Mouse (Mus musculus) MEL (cell line): ENCODE measurements at regions not wholly inside any gene's neighbourhood (a gene's known extent, or its start where the extent isn't known, plus 50 kb on each side); places are given as distances from the start of the nearest gene placed in this dataset.

ENCODE experiments used
- DNase-seq: peaks from one replicate; pipeline ENCODE4 v3.0.0; 2011; ENCODE audit warnings: low read depth, low spot score
- H3K27ac ChIP-seq: 2 replicates; pipeline ENCODE4 v1.5.1; 2012; ENCODE audit warnings: low read depth, mild to moderate bottlenecking, control low read depth, low read length, moderate library complexity; ENCODE audit not compliant: control insufficient read depth
- H3K27me3 ChIP-seq, 2 experiments: fragments of 150-350 bp in 1 of 2; sonication (generic) in 1 of 2; 2 replicates each; pipeline ENCODE4 v1.6.1; 2012; ENCODE audit warnings: low read length in 2 of 2, mild to moderate bottlenecking in 2 of 2, improper control_type of control experiment in 1 of 2, moderate library complexity in 1 of 2; ENCODE audit not compliant: insufficient read depth in 2 of 2, control insufficient read depth in 1 of 2
- H3K36me3 ChIP-seq, 2 experiments: 2 replicates each; pipeline ENCODE4 v1.6.1; 2012 to 2014; ENCODE audit warnings: low read length in 2 of 2, improper control_type of control experiment in 1 of 2, inconsistent platforms in 1 of 2, mild to moderate bottlenecking in 1 of 2; ENCODE audit not compliant: insufficient read depth in 2 of 2, control insufficient read depth in 1 of 2
- H3K4me1 ChIP-seq, 2 experiments: fragments of 150-350 bp in 1 of 2; sonication (generic) in 1 of 2; 2 replicates each; pipeline ENCODE4 v1.6.1; 2012; ENCODE audit warnings: low read length in 2 of 2, improper control_type of control experiment in 1 of 2, mild to moderate bottlenecking in 1 of 2; ENCODE audit not compliant: insufficient read depth in 2 of 2, control insufficient read depth in 1 of 2
- H3K4me3 ChIP-seq, 2 experiments: fragments of 150-350 bp in 1 of 2; sonication (generic) in 1 of 2; 2 replicates each; pipeline ENCODE4 v1.5.1; 2012; ENCODE audit warnings: low read depth in 2 of 2, low read length in 2 of 2, mild to moderate bottlenecking in 2 of 2, moderate library complexity in 2 of 2, control low read depth in 1 of 2, improper control_type of control experiment in 1 of 2; ENCODE audit not compliant: control insufficient read depth in 1 of 2, insufficient read depth in 1 of 2
- H3K79me2 ChIP-seq: 2 replicates; pipeline ENCODE4 v1.6.1; 2012; ENCODE audit warnings: mild to moderate bottlenecking, low read length, moderate library complexity; ENCODE audit not compliant: control insufficient read depth, poor library complexity, insufficient read depth
- H3K9ac ChIP-seq: 2 replicates; pipeline ENCODE4 v1.6.1; 2012; ENCODE audit warnings: low read depth, mild to moderate bottlenecking, control low read depth, low read length, moderate library complexity; ENCODE audit not compliant: control insufficient read depth, poor library complexity, severe bottlenecking
- H3K9me3 ChIP-seq: fragments of 150-350 bp; sonication (generic); replicated peaks from 2 replicates; pipeline ENCODE4 v1.6.1; 2012; ENCODE audit warnings: mild to moderate bottlenecking, low read length, improper control_type of control experiment, moderate library complexity; ENCODE audit not compliant: insufficient read depth
- BHLHE40 ChIP-seq: IDR thresholded peaks from 2 replicates; pipeline ENCODE4 v1.6.1; 2012; ENCODE audit warnings: low read depth, mild to moderate bottlenecking, inconsistent platforms, low read length, improper control_type of control experiment, borderline replicate concordance
- CHD2 ChIP-seq: IDR thresholded peaks from 2 replicates; pipeline ENCODE4 v1.6.1; 2011; ENCODE audit warnings: low read length, improper control_type of control experiment
- E2F4 ChIP-seq: IDR thresholded peaks from 2 replicates; pipeline ENCODE4 v1.6.1; 2011; ENCODE audit warnings: low read depth, low read length, improper control_type of control experiment, borderline replicate concordance
- ETS1 ChIP-seq: IDR thresholded peaks from 2 replicates; pipeline ENCODE4 v1.6.1; 2012; ENCODE audit warnings: low read depth, mild to moderate bottlenecking, inconsistent platforms, low read length, improper control_type of control experiment, moderate library complexity
- GATA1 ChIP-seq: IDR thresholded peaks from 2 replicates; pipeline ENCODE4 v1.6.1; 2011; ENCODE audit warnings: low read depth, low read length, improper control_type of control experiment
- HCFC1 ChIP-seq: IDR thresholded peaks from 2 replicates; pipeline ENCODE4 v1.6.1; 2012; ENCODE audit warnings: low read depth, mild to moderate bottlenecking, inconsistent platforms, low read length, improper control_type of control experiment, moderate library complexity
- MAFK ChIP-seq: IDR thresholded peaks from 2 replicates; pipeline ENCODE4 v1.6.1; 2011; ENCODE audit warnings: low read depth, mild to moderate bottlenecking, low read length, improper control_type of control experiment, borderline replicate concordance
- MYC ChIP-seq: IDR thresholded peaks from 2 replicates; pipeline ENCODE4 v1.6.1; 2011; ENCODE audit warnings: low read depth, mild to moderate bottlenecking, low read length, improper control_type of control experiment, moderate library complexity
- NELFE ChIP-seq: IDR thresholded peaks from 2 replicates; pipeline ENCODE4 v1.6.1; 2011; ENCODE audit warnings: low read depth, low read length, improper control_type of control experiment
- RAD21 ChIP-seq: IDR thresholded peaks from 2 replicates; pipeline ENCODE4 v1.6.1; 2011; ENCODE audit warnings: mild to moderate bottlenecking, low read depth, low read length, improper control_type of control experiment
- SIN3A ChIP-seq: IDR thresholded peaks from 2 replicates; pipeline ENCODE4 v1.6.1; 2012; ENCODE audit warnings: low read length, improper control_type of control experiment, inconsistent platforms
- SMC3 ChIP-seq: IDR thresholded peaks from 2 replicates; pipeline ENCODE4 v1.6.1; 2011; ENCODE audit warnings: low read depth, low read length, improper control_type of control experiment
- TBP ChIP-seq: IDR thresholded peaks from 2 replicates; pipeline ENCODE4 v1.8.0; 2011; ENCODE audit warnings: low read depth, low read length, improper control_type of control experiment
- TCF12 ChIP-seq: IDR thresholded peaks from 2 replicates; pipeline ENCODE4 v1.6.1; 2014; ENCODE audit warnings: low read depth, mild to moderate bottlenecking, inconsistent platforms, low read length, improper control_type of control experiment, moderate library complexity
- UBTF ChIP-seq: IDR thresholded peaks from 2 replicates; pipeline ENCODE4 v1.6.1; 2012; ENCODE audit warnings: low read depth, mild to moderate bottlenecking, inconsistent platforms, low read length, improper control_type of control experiment, moderate library complexity, borderline replicate concordance; ENCODE audit not compliant: insufficient read depth
- USF1 ChIP-seq: IDR thresholded peaks from 2 replicates; pipeline ENCODE4 v1.6.1; 2014; ENCODE audit warnings: low read depth, mild to moderate bottlenecking, inconsistent platforms, low read length, improper control_type of control experiment, moderate library complexity
- ZC3H11A ChIP-seq: IDR thresholded peaks from 2 replicates; pipeline ENCODE4 v1.6.1; 2012; ENCODE audit warnings: low read depth, mild to moderate bottlenecking, inconsistent platforms, low read length, improper control_type of control experiment

DNA sequence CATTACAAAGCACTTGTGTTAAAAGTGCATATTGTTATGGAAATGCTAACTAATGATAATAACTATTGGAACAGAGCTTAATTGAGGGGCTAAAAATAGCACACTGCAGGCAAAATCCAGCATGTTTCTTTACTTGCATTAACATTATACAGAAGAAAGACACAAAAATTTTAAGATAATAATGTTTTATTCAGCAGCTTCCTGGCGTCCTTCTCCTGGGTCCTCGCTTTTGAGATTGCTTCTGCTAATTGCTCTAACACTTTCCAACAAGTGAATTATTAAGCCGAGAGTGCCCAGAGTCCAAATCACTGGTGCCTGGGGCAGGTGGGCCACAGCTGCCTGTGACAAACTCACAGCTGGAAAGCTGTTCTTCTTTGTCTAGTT, 80.2 kb upstream of the Ccser1 start:
- H3K36me3 ChIP-seq, result no peaks in the 10 kb centered on the region
- no peak overlapping the region for H3K9ac ChIP-seq
- no peaks in the 10 kb centered on the region for H3K27me3 ChIP-seq
- TF ChIP-seq TCF12 (no peak), SIN3A (no peak)
- H3K9me3 ChIP-seq, result no peaks in the 10 kb centered on the region
- no peak overlapping the region for H3K4me3 ChIP-seq
- H3K79me2 ChIP-seq, result no peaks in the 10 kb centered on the region
- no peak overlapping the region for H3K27ac ChIP-seq
- no peaks in the 10 kb centered on the region for H3K4me1 ChIP-seq
- DNase-seq, result no peak

DNA sequence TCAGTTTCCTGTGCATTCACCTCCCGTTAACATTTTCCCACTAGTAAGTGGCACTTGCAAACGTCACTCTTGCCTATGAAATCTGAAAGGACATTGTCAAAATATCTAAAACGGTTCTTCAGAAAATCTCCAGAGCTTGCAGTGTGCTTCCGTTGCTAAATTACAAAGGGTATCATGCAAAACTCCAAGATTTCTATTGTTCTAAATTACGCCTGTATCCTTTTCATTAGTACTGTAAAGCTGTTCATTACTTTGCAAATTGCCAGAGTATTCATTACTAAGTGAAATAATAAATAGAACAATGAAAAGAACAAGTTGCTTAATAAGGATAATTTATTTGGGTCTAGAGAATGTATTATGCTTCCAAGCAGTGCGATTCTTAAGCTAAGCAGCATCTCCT, 78.2 kb upstream of the Ccser1 start:
- H3K9me3 ChIP-seq, result no peaks in the 10 kb centered on the region
- no peaks in the 10 kb centered on the region for H3K27me3 ChIP-seq
- H3K27ac ChIP-seq, result no peak overlapping the region
- TF ChIP-seq BHLHE40, result no peak
- no peak for TF ChIP-seq MYC
- TF ChIP-seq UBTF, result no peak
- no peak for TF ChIP-seq USF1
- DNase-seq, result no peak
- no peak overlapping the region for H3K4me3 ChIP-seq
- H3K4me1 ChIP-seq, result no peaks in the 10 kb centered on the region
- no peak overlapping the region for H3K9ac ChIP-seq
- H3K36me3 ChIP-seq, result no peaks in the 10 kb centered on the region
- H3K79me2 ChIP-seq, result no peaks in the 10 kb centered on the region

DNA sequence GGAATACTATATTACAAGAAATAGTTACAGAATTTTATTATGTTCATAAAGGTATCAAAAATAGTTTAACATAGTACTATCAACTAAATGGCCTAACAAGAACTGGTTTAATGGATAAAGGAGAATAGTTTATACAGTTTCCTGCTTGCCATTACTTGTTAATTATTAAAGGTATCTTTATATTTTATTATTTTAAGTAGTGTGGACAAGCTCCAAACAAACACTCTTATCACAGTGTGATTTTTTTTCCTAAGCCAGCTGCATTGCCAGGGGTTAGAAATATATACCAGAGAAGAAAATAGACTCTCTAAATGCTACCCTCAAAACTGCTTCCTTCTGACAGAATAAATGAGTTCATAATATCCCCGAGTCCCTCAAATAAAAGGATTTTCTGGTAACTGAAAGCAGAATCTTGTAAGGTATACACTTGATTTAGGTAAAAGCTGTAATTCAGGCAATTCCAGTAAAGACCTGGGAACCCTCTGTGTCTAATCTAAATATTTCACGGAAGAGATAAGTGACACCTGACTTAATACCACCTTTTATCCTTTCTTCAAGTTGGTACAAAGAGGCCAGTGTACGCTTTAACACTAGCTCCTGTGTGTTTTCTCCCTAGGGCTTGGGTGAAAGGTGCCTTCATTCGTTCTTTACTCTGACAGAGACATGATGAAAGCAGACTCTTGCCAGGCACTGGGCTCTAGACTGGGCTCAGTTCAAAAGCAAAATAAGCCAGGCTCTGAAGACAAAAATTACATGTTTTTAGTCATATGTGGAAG, 76.5 kb upstream of the Ccser1 start:
- Histone ChIP-seq H3K9ac (no peak overlapping the region), H3K36me3 (no peaks in the 10 kb centered on the region), H3K27ac (no peak overlapping the region), H3K4me1 (no peaks in the 10 kb centered on the region)
- DNase-seq, result no peak
- no peak for TF ChIP-seq HCFC1
- no peak for TF ChIP-seq GATA1
- TF ChIP-seq E2F4, result no peak
- no peak for TF ChIP-seq BHLHE40
- no peak for TF ChIP-seq MAFK
- no peak for TF ChIP-seq CHD2
- TF ChIP-seq ETS1, result no peak
- TF ChIP-seq SMC3, result no peak
- TF ChIP-seq ZC3H11A, result no peak
- TF ChIP-seq RAD21, result no peak
- no peak for TF ChIP-seq MYC
- no peak for TF ChIP-seq NELFE
- no peak for TF ChIP-seq TBP
- TF ChIP-seq, all 39 proteins: peak for 0
- no peaks in the 10 kb centered on the region for H3K27me3 ChIP-seq
- no peaks in the 10 kb centered on the region for H3K79me2 ChIP-seq
- no peak overlapping the region for H3K4me3 ChIP-seq
- no peaks in the 10 kb centered on the region for H3K9me3 ChIP-seq
